Mouse (Mus musculus) kidney, postnatal 10 days (tissue): ENCODE results near the gene Spred3.
"Not testable (repeated sequence)": the region's sequence is repeated elsewhere in the genome, so short reads cannot be mapped to it uniquely, and the experiment has no call there.

Source experiments
- DNase-seq: peaks from one replicate; pipeline ENCODE4 v3.0.0; 2021; ENCODE audit warnings: mixed read lengths

Spred3 gene

DNA sequence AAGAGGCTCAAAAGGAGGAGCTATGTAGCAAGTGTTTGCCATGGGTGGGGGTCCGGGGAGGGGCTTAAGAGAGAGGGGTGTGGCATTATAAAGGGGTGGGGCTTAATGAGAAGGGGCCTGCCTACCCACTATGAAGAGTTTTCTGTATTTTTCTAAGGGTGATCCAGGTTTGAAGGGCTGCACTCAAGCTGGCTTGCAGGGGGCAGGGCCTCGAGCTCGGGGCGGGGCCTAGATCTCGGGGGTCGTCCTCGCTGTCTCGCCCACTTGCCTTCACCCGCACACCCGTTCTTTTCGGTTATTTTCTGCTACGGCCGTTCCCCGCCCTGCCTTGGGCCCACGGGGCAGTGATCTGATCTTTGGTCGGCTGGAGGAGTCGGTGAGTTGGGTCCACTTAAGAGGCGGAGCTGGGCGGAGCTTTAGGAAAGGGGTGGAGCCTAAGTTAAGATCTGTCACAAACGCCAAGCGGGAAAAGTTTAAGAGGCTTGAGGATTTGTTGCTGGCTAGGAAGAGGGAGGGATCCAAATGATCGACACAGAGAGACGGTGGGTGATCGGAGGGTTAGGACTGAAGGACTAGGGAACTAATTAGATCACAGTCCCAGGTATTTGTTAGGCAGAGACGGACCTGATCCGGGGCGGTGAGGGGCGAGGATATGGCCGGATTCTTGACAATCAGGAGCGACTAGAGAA is at the start of gene Spred3, which contains the start of gene Ggn:
Gene Spred3, minus strand, starts transcription at position 346 of the 689 bp plus-strand sequence.
Gene Ggn, plus strand, starts transcription at position 145 of the 689 bp plus-strand sequence.
- peak; percentile 92 for DNase-seq

DNA sequence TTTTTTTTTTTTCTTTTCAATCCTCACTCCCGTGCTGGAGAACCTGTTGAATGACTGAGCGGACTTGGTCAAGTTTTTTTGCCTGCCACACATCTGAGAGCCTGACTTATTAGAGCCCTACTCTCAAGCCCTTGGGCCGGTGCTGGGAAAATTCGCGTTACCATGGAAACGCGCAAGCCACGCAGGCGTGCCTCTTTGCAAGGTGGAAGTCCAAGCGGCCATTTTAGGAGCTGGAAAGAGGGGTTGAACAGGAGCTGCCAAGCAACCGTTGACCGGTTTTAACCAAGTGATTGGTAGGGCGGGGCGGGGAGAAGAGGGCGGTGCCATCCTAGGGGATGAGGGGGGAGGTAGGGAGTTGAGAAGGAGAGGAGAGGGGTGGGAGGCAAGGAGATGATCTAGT is 44.6 kb upstream of the Spred3 start:
- DNase-seq: no peak

DNA sequence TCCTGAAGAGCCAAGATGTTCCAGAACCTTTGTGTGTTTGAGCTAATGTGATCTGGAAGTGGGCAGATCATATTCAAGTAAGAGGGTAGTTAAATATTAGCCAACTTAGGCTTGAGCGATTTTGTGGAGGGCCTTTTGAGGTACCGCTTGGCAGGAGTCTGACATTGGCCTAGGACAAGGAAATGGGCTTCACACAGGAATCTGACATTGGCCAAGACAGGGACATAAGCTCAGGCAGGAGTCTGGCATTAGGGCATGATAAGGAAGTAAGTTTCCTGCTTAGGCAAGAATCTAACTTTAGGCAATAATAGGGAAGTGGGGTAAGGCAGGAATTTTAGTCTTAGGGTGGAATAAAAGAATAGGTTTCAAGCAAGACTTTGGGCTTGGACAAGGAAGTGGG is 44.0 kb upstream of the Spred3 start:
- DNase-seq: no peak

- DNase-seq: peak; percentile 30
Observed at GRCm38 (mm10) chr7:29213675-29214082, 43.5 kb upstream of the Spred3 start, which contains the start of gene Catsperg1. Gene Catsperg1, minus strand, starts transcription at chr7:29214035.

DNA sequence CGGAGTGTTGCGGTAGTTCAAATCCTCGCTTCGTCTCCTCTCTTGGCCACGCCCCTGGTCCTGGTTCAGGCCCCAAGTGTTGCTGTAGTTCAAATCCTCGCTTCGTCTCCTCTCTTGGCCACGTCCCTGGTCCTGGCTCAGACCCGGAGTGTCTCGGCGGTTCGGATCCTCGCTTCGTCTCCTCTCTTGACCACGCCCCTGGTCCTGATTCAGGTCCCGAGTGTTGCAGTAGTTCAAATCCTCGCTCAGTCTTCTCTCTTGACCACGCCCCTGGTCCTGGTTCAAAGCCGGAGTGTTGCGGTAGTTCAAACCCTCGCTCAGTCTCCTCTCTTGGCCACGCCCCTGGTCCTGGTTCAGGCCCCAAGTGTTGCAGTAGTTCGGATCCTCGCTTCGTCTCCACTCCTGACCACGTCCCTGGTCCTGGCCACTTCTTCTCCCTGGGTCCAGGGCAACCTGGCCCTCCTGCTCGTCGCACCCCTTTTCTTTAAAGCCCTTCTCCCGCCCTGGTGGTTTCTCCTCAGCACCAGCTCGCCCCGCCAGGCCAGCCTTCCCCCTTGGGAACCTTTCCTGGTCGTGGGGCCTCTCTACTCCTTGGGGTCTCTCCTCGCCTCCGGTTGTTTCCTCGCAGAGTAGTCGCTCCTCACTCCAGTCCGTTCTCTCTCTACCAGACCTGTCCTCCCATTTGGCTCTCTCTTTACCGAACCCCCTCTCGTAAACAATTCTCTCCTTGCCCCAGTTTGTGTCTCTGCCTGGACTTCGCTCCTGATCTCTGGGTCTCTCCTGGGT is 42.8 kb upstream of the Spred3 start:
- DNase-seq: not testable (repeated sequence)

DNA sequence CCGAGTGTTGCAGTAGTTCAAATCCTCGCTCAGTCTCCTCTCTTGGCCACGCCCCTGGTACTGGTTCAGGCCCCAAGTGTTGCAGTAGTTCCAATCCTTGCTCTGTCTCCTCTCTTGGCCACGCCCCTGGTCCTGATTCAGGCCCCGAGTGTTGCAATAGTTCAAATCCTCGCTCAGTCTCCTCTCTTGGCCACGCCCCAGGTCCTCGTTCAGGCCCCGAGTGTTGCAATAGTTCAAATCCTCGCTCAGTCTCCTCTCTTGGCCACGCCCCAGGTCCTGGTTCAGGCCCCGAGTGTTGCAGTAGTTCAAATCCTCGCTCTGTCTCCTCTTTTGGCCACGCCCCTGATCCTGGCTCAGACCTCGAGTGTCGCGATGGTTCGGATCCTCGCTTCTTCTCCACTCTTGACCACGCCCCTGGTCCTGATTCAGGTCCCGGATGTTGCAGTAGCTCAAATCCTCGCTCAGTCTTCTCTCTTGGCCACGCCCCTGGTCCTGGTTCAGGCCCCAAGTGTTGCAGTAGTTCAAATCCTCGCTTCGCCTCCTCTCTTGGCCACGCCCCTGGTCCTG is 42.1 kb upstream of the Spred3 start:
- peak; percentile 29 for DNase-seq

- DNase-seq: peak; percentile 89
Observed at GRCm38 (mm10) chr7:29211415-29212198, 41.4 kb upstream of the Spred3 start.

DNA sequence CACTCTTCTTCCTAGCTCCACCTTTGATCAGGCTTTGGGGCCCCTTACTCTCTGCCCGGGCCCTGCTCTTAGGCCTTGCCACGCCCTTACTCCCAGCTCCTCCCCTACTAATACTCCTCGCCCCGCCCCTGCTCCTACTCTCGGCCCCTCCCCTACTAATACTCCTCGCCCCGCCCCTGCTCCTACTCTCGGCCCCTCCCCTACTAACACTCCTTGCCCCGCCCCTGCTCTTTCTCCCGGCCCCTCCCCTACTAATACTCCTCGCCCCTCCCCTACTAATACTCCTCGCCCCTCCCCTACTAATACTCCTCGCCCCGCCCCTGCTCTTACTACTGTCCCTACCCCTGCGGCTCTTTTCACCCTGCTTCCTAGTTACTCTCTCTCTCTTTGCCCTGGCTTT is 40.8 kb upstream of the Spred3 start:
- peak; percentile 67 for DNase-seq

DNA sequence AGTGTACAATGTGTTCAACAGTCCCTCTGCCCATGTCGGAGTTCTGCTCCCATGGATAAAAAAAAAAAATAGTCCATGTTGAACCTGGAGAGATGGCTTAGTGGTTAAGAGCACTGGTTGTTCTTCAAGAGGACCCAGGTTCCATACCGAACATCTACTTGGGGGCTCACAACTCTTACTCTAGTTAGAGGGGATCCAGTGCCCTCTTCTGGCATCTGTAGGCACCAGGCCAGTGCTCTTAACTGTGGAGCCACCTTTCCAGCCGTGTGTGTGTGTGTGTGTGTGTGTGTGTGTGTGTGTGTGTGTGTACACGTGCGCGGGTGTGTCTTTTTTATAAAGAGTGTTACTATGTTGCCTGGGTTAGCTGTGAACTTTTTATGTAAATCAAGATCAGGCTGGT is 32.4 kb upstream of the Spred3 start:
- DNase-seq: no peak

DNA sequence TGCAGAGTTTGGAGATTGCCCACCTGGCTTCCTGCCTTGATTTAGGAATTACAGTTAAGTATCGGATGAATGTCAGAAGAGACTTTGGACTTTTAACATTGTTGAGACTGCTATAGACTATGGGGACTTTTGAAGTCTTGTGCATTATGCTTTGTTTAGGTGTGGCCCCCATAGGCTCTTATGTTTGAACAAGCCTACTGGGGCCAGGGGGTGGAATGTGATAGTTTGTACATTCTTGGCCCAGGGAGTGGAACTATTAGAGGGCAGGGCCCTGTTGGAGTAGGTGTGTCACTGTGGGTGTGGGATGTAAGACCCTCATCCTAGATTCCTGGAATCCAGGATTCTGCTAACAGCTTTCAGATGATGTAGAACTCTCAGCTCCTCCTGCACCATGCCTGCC is 24.0 kb upstream of the Spred3 start:
- DNase-seq: not testable (repeated sequence)

GRCm38 (mm10) chr7:29181323-29181722 is 11.1 kb upstream of the Spred3 start:
- not testable (repeated sequence) for DNase-seq

GRCm38 (mm10) chr7:29180854-29181236 is 10.6 kb upstream of the Spred3 start:
- DNase-seq: no peak

- DNase-seq: peak; percentile 98
Observed at GRCm38 (mm10) chr7:29180077-29180853, 10.1 kb upstream of the Spred3 start, which contains the start of gene Psmd8. Gene Psmd8, minus strand, starts transcription at chr7:29180701.

- no peak for DNase-seq
Observed at GRCm38 (mm10) chr7:29179323-29179722, 9.1 kb upstream of the Spred3 start.

DNA sequence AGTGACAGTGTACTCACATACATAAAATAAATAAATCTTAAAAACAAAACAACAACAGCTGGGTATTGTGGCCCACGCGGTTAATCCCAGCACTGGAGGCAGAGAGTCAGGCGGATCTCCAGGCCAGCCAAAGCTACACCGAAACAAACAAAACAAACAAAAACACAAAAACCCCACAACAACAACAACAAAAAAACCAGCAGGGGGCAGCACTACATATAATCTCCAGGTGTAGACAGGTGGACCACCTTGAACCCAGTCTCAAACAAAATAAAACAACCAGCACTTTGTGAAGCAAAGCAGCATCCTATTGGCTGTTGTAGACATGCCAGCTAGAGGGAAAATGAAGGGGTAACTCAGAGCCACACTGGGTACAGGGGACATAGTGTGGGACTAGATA is 7.9 kb upstream of the Spred3 start:
- no peak for DNase-seq

GRCm38 (mm10) chr7:29172390-29173016 is 2.3 kb upstream of the Spred3 start:
- no peak for DNase-seq

DNA sequence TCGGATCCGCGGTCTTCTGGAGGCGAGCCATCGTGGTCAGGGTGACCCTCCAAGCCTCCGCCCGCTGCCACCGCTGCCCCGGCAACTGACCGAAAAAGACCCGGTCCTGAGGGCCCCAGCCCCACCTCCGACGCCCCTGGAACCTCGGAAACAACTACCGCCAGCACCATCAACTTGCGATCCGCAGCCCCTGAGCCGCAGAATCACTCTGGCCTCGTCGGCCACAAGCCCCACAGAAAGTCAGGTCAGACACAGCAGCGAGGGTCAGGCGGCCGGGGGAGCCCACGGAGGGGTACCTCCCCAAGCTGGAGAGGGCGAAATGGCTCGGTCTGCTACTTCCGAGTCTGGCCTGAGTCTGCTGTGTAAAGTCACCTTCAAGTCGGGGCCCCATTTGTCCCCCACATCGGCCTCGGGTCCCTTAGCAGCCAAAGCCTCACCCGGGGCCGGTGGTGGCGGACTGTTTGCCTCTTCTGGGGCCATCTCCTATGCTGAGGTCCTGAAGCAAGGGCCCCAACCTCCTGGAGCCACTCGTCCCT is 1.4 kb upstream of the Spred3 start:
- no peak for DNase-seq

DNA sequence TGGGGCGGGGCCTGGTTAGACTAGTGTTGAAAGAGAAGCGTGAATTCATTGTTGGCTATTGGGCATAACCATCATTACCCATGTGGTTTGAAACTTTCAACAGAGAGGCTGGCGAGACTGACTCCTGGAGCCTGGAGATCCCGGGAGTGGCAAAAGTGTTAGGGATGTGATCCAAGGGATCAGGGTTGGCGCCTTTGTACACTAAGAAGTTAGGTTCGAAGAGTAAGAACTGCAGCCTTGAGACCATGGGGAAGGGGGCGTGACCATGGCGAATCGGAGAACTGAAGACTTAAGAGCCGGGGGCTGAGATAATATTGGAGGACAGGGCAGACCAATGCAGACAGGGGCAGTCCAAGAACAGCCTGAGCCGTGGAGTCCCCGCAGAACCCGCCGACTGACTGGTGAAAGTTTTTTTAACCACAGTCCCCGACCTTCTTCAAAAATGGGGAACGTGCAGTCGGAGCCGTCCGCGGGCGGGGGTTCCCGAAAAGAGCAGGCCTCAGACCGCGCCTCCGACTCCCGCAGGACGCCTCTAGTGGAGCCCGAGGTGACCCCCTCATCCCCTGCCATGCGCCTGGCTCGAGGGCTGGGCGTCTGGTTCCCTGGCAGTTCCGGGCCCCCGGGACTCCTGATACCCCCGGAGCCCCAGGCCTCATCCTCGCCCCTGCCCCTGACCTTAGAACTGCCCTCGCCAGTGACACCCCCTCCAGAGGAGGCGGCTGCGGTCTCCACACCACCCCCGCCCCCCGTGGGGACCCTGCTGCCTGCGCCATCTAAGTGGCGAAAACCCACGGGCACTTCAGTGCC is 747 bp upstream of the Spred3 start:
- peak; percentile 58 for DNase-seq

DNA sequence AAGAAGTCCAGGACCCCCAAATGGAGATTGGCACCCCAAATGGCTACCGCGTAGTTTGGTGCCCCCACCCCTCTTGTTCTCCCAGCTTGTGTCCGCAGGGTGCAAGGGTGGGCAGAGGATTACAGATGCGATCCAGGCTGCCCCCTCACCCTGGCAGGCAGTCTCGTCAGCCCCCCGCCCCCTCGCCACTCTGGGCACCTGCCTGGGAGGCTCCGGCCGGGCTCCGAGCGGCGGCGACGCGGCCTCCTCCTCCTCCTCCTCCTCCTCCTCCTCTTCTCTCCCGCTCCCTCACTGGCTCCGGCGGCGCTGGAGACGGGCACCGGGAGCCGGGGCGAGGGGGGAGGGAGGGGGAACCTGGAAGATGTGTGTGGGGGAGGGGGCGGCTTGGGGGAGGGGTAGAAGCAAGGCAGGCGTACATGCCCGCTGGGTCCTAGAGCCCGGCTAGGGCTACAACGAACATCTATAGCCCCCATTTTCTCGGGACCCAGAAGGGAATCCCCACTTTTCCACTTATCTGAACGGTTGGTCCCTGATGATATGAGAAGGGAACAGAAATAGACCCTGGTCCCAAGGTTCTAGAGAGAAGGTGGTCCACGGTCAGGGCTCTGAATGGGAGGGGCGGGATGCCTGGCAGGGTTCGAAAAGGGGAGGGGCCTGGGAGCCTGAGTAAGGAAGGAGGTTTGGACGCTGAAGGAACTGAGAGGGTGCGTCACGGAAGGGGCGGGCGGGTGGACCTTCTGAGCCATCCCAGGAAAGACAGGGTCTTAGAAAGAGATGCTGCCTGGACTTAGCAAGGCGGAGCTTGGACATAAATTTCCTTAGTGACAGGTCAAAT is 763 bp downstream of the Spred3 start:
- peak; percentile 93 for DNase-seq
